Mouse (Mus musculus): ENCODE measurements around the gene 1700028P14Rik.

- TF ChIP-seq CTCF (IDR thresholded peaks at IDR 0.05; ENCODE audit: extremely low read depth, insufficient read depth, insufficient read length, insufficient replicate concordance) (no peak), POLR2A (IDR thresholded peaks at IDR 0.05; ENCODE audit: low read depth, low read length) (no peak)
Measured at GRCm38 (mm10) chr19:23657261-23657932, 4.8 kb upstream of the 1700028P14Rik start.

Data from spleen, adult 2 months (tissue).